In genomic region chr13:60744736-60745135, GRCm38 (mm10) we compare ENCODE assay signal across 29 mouse cellular contexts. TPM values are rescaled to one million over a fixed set of nuclear protein-coding genes. Genes with fewer than 3 reads are reported as not detected.
DNase-seq lines count a peak whose midpoint lies in the region; ATAC-seq and TF ChIP-seq lines count a peak whose summit lies in the region.
"Had no signal": no experiment of that assay in that cellular context is flagged by ENCODE, and none has a peak within 500 bp of the region (broad histone marks: within the 10 kb centered on the region; RNA-seq: fewer than 3 reads in every experiment).

No protein-coding gene starts in this region.

- ATAC-seq in liver, embryonic 13.5 days (ENCODE audit: low read depth), result no peak
- no peak for ATAC-seq in liver, embryonic 16.5 days (ENCODE audit: low read depth)
- ATAC-seq in frontal cortex, adult (ENCODE audit: low TSS enrichment), result no peak
- no peak for ATAC-seq in forebrain, embryonic 12.5 days (ENCODE audit: low FRiP score)

- peak overlapping the region; percentile 45 for H3K4me2 ChIP-seq in liver, embryonic 13.5 days
- H3K4me2 ChIP-seq in liver, embryonic 16.5 days (ENCODE audit: low read depth, low read length), result peak overlapping the region; percentile 22
- no peak overlapping the region for H3K4me2 ChIP-seq in forebrain, embryonic 12.5 days
- H3K4me2 ChIP-seq: embryonic facial prominence, embryonic 12.5 days; embryonic facial prominence, embryonic 15.5 days; forebrain, embryonic 13.5 days; heart, embryonic 12.5 days; heart, embryonic 15.5 days; hindbrain, embryonic 14.5 days had no signal

- TF ChIP-seq CTCF in gastrocnemius, adult 2 months (IDR thresholded peaks at IDR 0.05), result no peak
- TF ChIP-seq CTCF in MEL (IDR thresholded peaks at IDR 0.05 in 2 of 3, conservative IDR thresholded peaks at IDR 0.05 in 1 of 3; ENCODE audit: control insufficient read depth in 1 of 3, insufficient read depth in 1 of 3, low read depth in 2 of 3, low read length in 3 of 3, poor library complexity in 1 of 3, severe bottlenecking in 1 of 3), result no peak

- no peaks in the 10 kb centered on the region for H3K9me3 ChIP-seq in MEL (replicated peaks; ENCODE audit: insufficient read depth, low read length)
- no peaks in the 10 kb centered on the region for H3K9me3 ChIP-seq in liver, embryonic 13.5 days (replicated peaks)
- no peaks in the 10 kb centered on the region for H3K9me3 ChIP-seq in liver, embryonic 16.5 days (replicated peaks; ENCODE audit: control insufficient read depth, low read length)
- no peaks in the 10 kb centered on the region for H3K9me3 ChIP-seq in forebrain, embryonic 12.5 days
- H3K9me3 ChIP-seq: embryonic facial prominence, embryonic 12.5 days; embryonic facial prominence, embryonic 15.5 days; forebrain, embryonic 13.5 days; heart, embryonic 15.5 days had no signal

- H3K27me3 ChIP-seq in MEL (ENCODE audit: control insufficient read depth in 1 of 2, insufficient read depth in 2 of 2, low read length in 2 of 2), result no peaks in the 10 kb centered on the region
- no peaks in the 10 kb centered on the region for H3K27me3 ChIP-seq in liver, embryonic 13.5 days
- no peaks in the 10 kb centered on the region for H3K27me3 ChIP-seq in liver, embryonic 16.5 days (ENCODE audit: control insufficient read depth, insufficient read depth, low read depth, low read length)
- H3K27me3 ChIP-seq in forebrain, embryonic 12.5 days, result no peaks in the 10 kb centered on the region
- H3K27me3 ChIP-seq: embryonic facial prominence, embryonic 12.5 days; embryonic facial prominence, embryonic 15.5 days; forebrain, embryonic 13.5 days; heart, embryonic 12.5 days; heart, embryonic 15.5 days had no signal

- 0 out of 4 replicates have a peak, but pooled peaks of 1 of the 2 experiments have one; percentile 31 for TF ChIP-seq EP300 in MEL (IDR thresholded peaks at IDR 0.05; ENCODE audit: low read depth in 1 of 2, low read length in 2 of 2)

- WGBS in liver, embryonic 13.5 days (ENCODE audit: insufficient replicate concordance), result 48% methylated on average over 3 of the region's 3 CpGs
- WGBS in liver, embryonic 16.5 days (ENCODE audit: insufficient replicate concordance), result 43% methylated on average over 3 of the region's 3 CpGs
- 96% methylated on average over 3 of the region's 3 CpGs for WGBS in forebrain, embryonic 12.5 days

- DNase-seq in gastrocnemius, adult 2 months, result peak; percentile 3
- no peak for DNase-seq in gastrocnemius, postnatal 10 days
- DNase-seq in MEL (ENCODE audit: low read depth, low spot score), result peak; percentile 61
- DNase-seq in liver, embryonic 13.5 days, result no peak
- DNase-seq in retina, postnatal 1 day, result no peak

- TF ChIP-seq RAD21 in MEL (IDR thresholded peaks at IDR 0.05; ENCODE audit: low read depth, low read length), result no peak

- no peak overlapping the region for H3K4me3 ChIP-seq in gastrocnemius, adult 2 months
- H3K4me3 ChIP-seq in MEL (ENCODE audit: control insufficient read depth in 1 of 2, insufficient read depth in 1 of 2, low read depth in 2 of 2, low read length in 2 of 2), result peak overlapping the region in 1 of 2 experiments; percentile 27; a peak in 2 of 4 replicates
- H3K4me3 ChIP-seq in liver, embryonic 13.5 days (replicated peaks), result no peak overlapping the region
- no peak overlapping the region for H3K4me3 ChIP-seq in liver, embryonic 16.5 days (ENCODE audit: low read depth, low read length)
- H3K4me3 ChIP-seq in forebrain, embryonic 12.5 days (replicated peaks), result no peak overlapping the region
- H3K4me3 ChIP-seq: embryonic facial prominence, embryonic 12.5 days; embryonic facial prominence, embryonic 15.5 days; forebrain, embryonic 13.5 days; heart, embryonic 12.5 days; heart, embryonic 15.5 days had no signal

- H3K27ac ChIP-seq in gastrocnemius, adult 2 months, result no peak overlapping the region
- peak overlapping the region; percentile 67 for H3K27ac ChIP-seq in MEL (ENCODE audit: control insufficient read depth, low read depth, low read length)
- H3K27ac ChIP-seq in liver, embryonic 13.5 days, result peak overlapping the region; percentile 84
- H3K27ac ChIP-seq in liver, embryonic 16.5 days (ENCODE audit: low read length), result peak overlapping the region; percentile 39
- H3K27ac ChIP-seq in forebrain, embryonic 12.5 days, result no peak overlapping the region
- H3K27ac ChIP-seq: embryonic facial prominence, embryonic 12.5 days; embryonic facial prominence, embryonic 15.5 days; forebrain, embryonic 13.5 days; hindbrain, embryonic 14.5 days; hindbrain, postnatal 0 days had no signal

- H3K9ac ChIP-seq in MEL (ENCODE audit: control insufficient read depth, low read depth, low read length, poor library complexity, severe bottlenecking), result peak overlapping the region; percentile 36; the same call in 1 of the 2 replicates
- peak overlapping the region; percentile 41; the same call in 1 of the 2 replicates for H3K9ac ChIP-seq in liver, embryonic 13.5 days
- H3K9ac ChIP-seq in liver, embryonic 16.5 days (ENCODE audit: low read depth, low read length), result no peak overlapping the region
- H3K9ac ChIP-seq in forebrain, embryonic 12.5 days, result no peak overlapping the region
- H3K9ac ChIP-seq: embryonic facial prominence, embryonic 12.5 days; embryonic facial prominence, embryonic 15.5 days; forebrain, embryonic 13.5 days; heart, embryonic 12.5 days; heart, embryonic 15.5 days; hindbrain, embryonic 14.5 days had no signal

- H3K36me3 ChIP-seq in MEL (ENCODE audit: control insufficient read depth in 1 of 2, insufficient read depth in 2 of 2, low read length in 2 of 2), result peaks cover 0 to 28% of the 10 kb centered on the region in 2 experiments; a peak in 2 of 4 replicates
- peaks cover 24% of the 10 kb centered on the region for H3K36me3 ChIP-seq in liver, embryonic 13.5 days
- peaks cover 4% of the 10 kb centered on the region for H3K36me3 ChIP-seq in liver, embryonic 16.5 days (ENCODE audit: control insufficient read depth, insufficient read depth)
- peaks cover 43% of the 10 kb centered on the region for H3K36me3 ChIP-seq in forebrain, embryonic 12.5 days (replicated peaks)

- peaks cover 6 to 35% of the 10 kb centered on the region in 2 experiments for H3K4me1 ChIP-seq in MEL (ENCODE audit: control insufficient read depth in 1 of 2, insufficient read depth in 2 of 2, low read length in 2 of 2)
- H3K4me1 ChIP-seq in liver, embryonic 13.5 days (replicated peaks), result peaks cover 58% of the 10 kb centered on the region
- H3K4me1 ChIP-seq in liver, embryonic 16.5 days (ENCODE audit: control insufficient read depth, low read depth, low read length), result peaks cover 36% of the 10 kb centered on the region
- H3K4me1 ChIP-seq in forebrain, embryonic 12.5 days, result peaks cover 10% of the 10 kb centered on the region; the same call in 1 of the 2 replicates
- H3K4me1 ChIP-seq: embryonic facial prominence, embryonic 12.5 days; embryonic facial prominence, embryonic 15.5 days had no signal

- TF ChIP-seq POLR2A in MEL (IDR thresholded peaks at IDR 0.05; ENCODE audit: control insufficient read depth in 1 of 2, insufficient read depth in 1 of 2, low read depth in 1 of 2, low read length in 2 of 2, poor library complexity in 1 of 2), result no peak

- no peaks in the 10 kb centered on the region for H3K79me2 ChIP-seq in MEL (ENCODE audit: control insufficient read depth, insufficient read depth, low read length, poor library complexity)

- intact Hi-C loops in gastrocnemius, adult 2 months (cut with DNase I), result loop anchor here (1.0 kb wide), 1 partner anchor 265 kb away; no protein-coding TSS in a partner anchor

TF ChIP-seq in MEL, 35 proteins besides CTCF, POLR2A, EP300 and RAD21:
- 0 out of 2 replicates have a peak, but pooled peaks have one; percentile 50 for TF ChIP-seq MYC (IDR thresholded peaks at IDR 0.05; ENCODE audit: low read depth, low read length)
- TF ChIP-seq MAX (IDR thresholded peaks at IDR 0.05; ENCODE audit: low read length), result peak; percentile 83
- TF ChIP-seq POLR2AphosphoS2 (IDR thresholded peaks at IDR 0.05; ENCODE audit: low read length), result no peak
- TF ChIP-seq MXI1 (IDR thresholded peaks at IDR 0.05; ENCODE audit: low read depth, low read length), result 0 out of 2 replicates have a peak, but pooled peaks have one; percentile 7
- 0 out of 2 replicates have a peak, but pooled peaks have one; percentile 8 for TF ChIP-seq ETS1 (IDR thresholded peaks at IDR 0.05; ENCODE audit: low read depth, low read length)
- TF ChIP-seq ZMIZ1 (IDR thresholded peaks at IDR 0.05; ENCODE audit: low read depth, low read length), result no peak
- TF ChIP-seq MEF2A (IDR thresholded peaks at IDR 0.05; ENCODE audit: extremely low read depth, insufficient replicate concordance, low read depth, low read length, poor library complexity, severe bottlenecking), result no peak

RNA-seq across cellular contexts. Expression of gene BC051665, which starts 41.4 kb away (rescaled TPM):
- not detected for total RNA-seq in gastrocnemius, adult 2 months (2021)
- not detected for total RNA-seq in gastrocnemius, postnatal 10 days (2021)
- not detected in 2 replicates for total RNA-seq in MEL (2012; rRNA removed)
- not detected for polyA plus RNA-seq in MEL (2012; ENCODE audit: insufficient read depth in 1 of 2, insufficient read length in 2 of 2, low read depth in 1 of 2, low replicate concordance in 2 of 2, missing spikeins in 1 of 2)
- not detected in 2 replicates for polyA plus RNA-seq in liver, embryonic 13.5 days (2015; fragmentation: Nextera tagmentation; extraction: Ambion mirVana)
- polyA plus RNA-seq in liver, embryonic 16.5 days (2015; fragmentation: Nextera tagmentation; extraction: Ambion mirVana), result not detected in 2 replicates
- polyA plus RNA-seq in forebrain, embryonic 12.5 days (2016; fragmentation: Nextera tagmentation; extraction: Ambion mirVana), result not detected in 2 replicates
- total RNA-seq: adrenal gland, adult 2 months; adrenal gland, postnatal 14 days; adrenal gland, postnatal 4 days; common myeloid progenitor, adult 5-6 weeks; ES-E14; gastrocnemius, postnatal 14 days; gastrocnemius, postnatal 4 days; heart, postnatal 10 days; heart, postnatal 36 days; hindbrain, postnatal 0 days had no signal
- polyA plus RNA-seq: adrenal gland, adult 2 months; cerebellum, adult 2 months; embryonic facial prominence, embryonic 12.5 days; embryonic facial prominence, embryonic 15.5 days; erythroblast, embryonic 14.5 days; forebrain, embryonic 13.5 days; forebrain, embryonic 16.5 days; heart, embryonic 12.5 days; heart, embryonic 15.5 days; hindbrain, embryonic 11.5 days; hindbrain, embryonic 14.5 days; hindbrain, postnatal 0 days; inflammation-experienced regulatory T-cells, adult 6 months had no signal

RNA-seq across cellular contexts. Expression of gene Ctsll3, which starts 57.9 kb away (rescaled TPM):
- total RNA-seq in gastrocnemius, adult 2 months (2021), result not detected
- total RNA-seq in gastrocnemius, postnatal 10 days (2021), result not detected
- not detected in 2 replicates for total RNA-seq in MEL (2012; rRNA removed)
- not detected for polyA plus RNA-seq in MEL (2012; ENCODE audit: insufficient read depth in 1 of 2, insufficient read length in 2 of 2, low read depth in 1 of 2, low replicate concordance in 2 of 2, missing spikeins in 1 of 2)
- not detected in 2 replicates for polyA plus RNA-seq in liver, embryonic 13.5 days (2015; fragmentation: Nextera tagmentation; extraction: Ambion mirVana)
- not detected in 2 replicates for polyA plus RNA-seq in liver, embryonic 16.5 days (2015; fragmentation: Nextera tagmentation; extraction: Ambion mirVana)
- polyA plus RNA-seq in forebrain, embryonic 12.5 days (2016; fragmentation: Nextera tagmentation; extraction: Ambion mirVana), result not detected in 2 replicates
- total RNA-seq: adrenal gland, adult 2 months; adrenal gland, postnatal 14 days; adrenal gland, postnatal 4 days; common myeloid progenitor, adult 5-6 weeks; ES-E14; gastrocnemius, postnatal 14 days; gastrocnemius, postnatal 4 days; heart, postnatal 10 days; heart, postnatal 36 days; hindbrain, postnatal 0 days had no signal
- polyA plus RNA-seq: adrenal gland, adult 2 months; cerebellum, adult 2 months; embryonic facial prominence, embryonic 12.5 days; erythroblast, embryonic 14.5 days; forebrain, embryonic 13.5 days; forebrain, embryonic 16.5 days; heart, embryonic 12.5 days; heart, embryonic 15.5 days; hindbrain, embryonic 11.5 days; hindbrain, embryonic 14.5 days; hindbrain, postnatal 0 days; inflammation-experienced regulatory T-cells, adult 6 months had no signal

Comparison
In these comparisons a context has a peak if more than half of its experiments do, and no peak if none do; other contexts are left out.
1. DNase-seq: peak in gastrocnemius, adult 2 months (single experiment) and MEL (single experiment); none in gastrocnemius, postnatal 10 days (single experiment), liver, embryonic 13.5 days (single experiment) and retina, postnatal 1 day (single experiment).
2. H3K9ac ChIP-seq: peak in MEL (single experiment) and liver, embryonic 13.5 days (single experiment); none in liver, embryonic 16.5 days (single experiment) and forebrain, embryonic 12.5 days (single experiment).
3. H3K27ac ChIP-seq: peak in MEL (single experiment), liver, embryonic 13.5 days (single experiment) and liver, embryonic 16.5 days (single experiment); none in gastrocnemius, adult 2 months (single experiment) and forebrain, embryonic 12.5 days (single experiment).